ENCODE assay signal across 26 mouse cellular contexts in the genomic region with DNA sequence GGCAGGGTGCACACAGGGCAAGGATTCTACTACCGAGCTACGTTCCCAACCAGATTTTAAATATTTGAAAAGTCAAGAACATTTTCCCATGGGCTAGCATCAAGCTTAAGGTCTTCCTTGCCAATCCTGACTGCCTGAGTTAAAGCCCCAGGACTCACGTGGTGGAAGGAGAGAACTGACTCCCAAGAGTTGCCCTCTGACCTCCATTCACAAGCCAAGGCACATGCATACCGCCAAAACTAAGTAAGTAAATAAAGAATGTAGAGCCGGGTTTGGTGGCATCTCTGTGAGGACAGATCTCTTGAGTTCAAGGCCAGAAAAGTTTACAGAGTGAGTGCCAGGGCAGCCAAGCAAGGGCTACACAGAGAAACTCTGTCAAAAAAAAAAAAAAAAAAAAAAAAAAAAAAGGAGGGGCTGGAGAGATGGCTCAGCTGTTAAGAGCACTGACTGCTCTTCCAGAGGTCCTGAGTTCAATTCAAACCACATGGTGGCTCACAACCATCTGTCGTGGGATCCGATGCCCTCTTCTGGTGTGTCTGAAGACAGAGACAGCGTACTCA. TPM values are rescaled to one million over a fixed set of nuclear protein-coding genes. Genes with fewer than 3 reads are reported as not detected.
DNase-seq lines count a peak whose midpoint lies in the region; TF ChIP-seq lines count a peak whose summit lies in the region.
"Not testable (repeated sequence)": the region's sequence is repeated elsewhere in the genome, so short reads cannot be mapped to it uniquely, and the experiment has no call there.
"Had no signal": no experiment of that assay in that cellular context is flagged by ENCODE, and none has a peak within 500 bp of the region (broad histone marks: within the 10 kb centered on the region; RNA-seq: fewer than 3 reads in every experiment).

No protein-coding gene starts in this region.

- peak overlapping the region; percentile 64; the same call in 1 of the 2 replicates for H3K4me3 ChIP-seq in E14TG2a.4 (replicated peaks; ENCODE audit: low read length)
- H3K4me3 ChIP-seq in MEL (ENCODE audit: control insufficient read depth in 1 of 2, insufficient read depth in 1 of 2, low read depth in 2 of 2, low read length in 2 of 2); liver, adult 2 months (ENCODE audit: insufficient read depth, low read depth, low read length); olfactory bulb, adult 2 months (ENCODE audit: insufficient read depth, low read depth, low read length): not testable (repeated sequence)

- peaks cover 36% of the 10 kb centered on the region for H3K4me1 ChIP-seq in E14TG2a.4 (replicated peaks; ENCODE audit: low read depth, low read length)
- H3K4me1 ChIP-seq in MEL (ENCODE audit: control insufficient read depth in 1 of 2, insufficient read depth in 2 of 2, low read length in 2 of 2): not testable (repeated sequence)
- peaks cover 11% of the 10 kb centered on the region; the same call in 1 of the 2 replicates for H3K4me1 ChIP-seq in liver, adult 2 months (ENCODE audit: control insufficient read depth, insufficient read depth, low read length)
- peaks cover 37% of the 10 kb centered on the region for H3K4me1 ChIP-seq in olfactory bulb, adult 2 months (ENCODE audit: control insufficient read depth, insufficient read depth, low read length)

- not testable (repeated sequence) for TF ChIP-seq EP300 in MEL (IDR thresholded peaks at IDR 0.05; ENCODE audit: low read depth in 1 of 2, low read length in 2 of 2)

- H3K36me3 ChIP-seq in E14TG2a.4 (ENCODE audit: insufficient read depth, low read length); MEL (ENCODE audit: control insufficient read depth in 1 of 2, insufficient read depth in 2 of 2, low read length in 2 of 2); liver, adult 2 months (ENCODE audit: control insufficient read depth, insufficient read depth, low read length): not testable (repeated sequence)

- not testable (repeated sequence) for H3K27me3 ChIP-seq in E14TG2a.4 (ENCODE audit: insufficient read depth, low read length); MEL (ENCODE audit: control insufficient read depth in 1 of 2, insufficient read depth in 2 of 2, low read length in 2 of 2); liver, adult 2 months (ENCODE audit: control insufficient read depth, insufficient read depth, low read length)

- not testable (repeated sequence) for H3K79me2 ChIP-seq in MEL (ENCODE audit: control insufficient read depth, insufficient read depth, low read length, poor library complexity); liver, adult 2 months (ENCODE audit: control insufficient read depth, insufficient read depth, low read length)

- H3K9me3 ChIP-seq in E14TG2a.4 (ENCODE audit: low read length); MEL (replicated peaks; ENCODE audit: insufficient read depth, low read length): not testable (repeated sequence)

- not testable (repeated sequence) for TF ChIP-seq CTCF in E14TG2a.4 (conservative IDR thresholded peaks at IDR 0.05; ENCODE audit: low read length); MEL (IDR thresholded peaks at IDR 0.05 in 2 of 3, conservative IDR thresholded peaks at IDR 0.05 in 1 of 3; ENCODE audit: control insufficient read depth in 1 of 3, insufficient read depth in 1 of 3, low read depth in 2 of 3, low read length in 3 of 3, poor library complexity in 1 of 3, severe bottlenecking in 1 of 3); liver, adult 2 months (IDR thresholded peaks at IDR 0.05; ENCODE audit: low read depth, low read length); olfactory bulb, adult 2 months (IDR thresholded peaks at IDR 0.05; ENCODE audit: insufficient read depth, low read depth, low read length)

- not testable (repeated sequence) for TF ChIP-seq RAD21 in MEL (IDR thresholded peaks at IDR 0.05; ENCODE audit: low read depth, low read length)

- 30% methylated on average over 8 of the region's 8 CpGs for WGBS in liver, adult 2 months
- 52% methylated on average over 8 of the region's 8 CpGs for WGBS in olfactory bulb, adult 2 months

- H3K27ac ChIP-seq in MEL (ENCODE audit: control insufficient read depth, low read depth, low read length): not testable (repeated sequence)
- H3K27ac ChIP-seq in liver, adult 2 months (replicated peaks; ENCODE audit: insufficient read depth, low read depth, low read length): peak overlapping the region; percentile 24; the same call in 1 of the 2 replicates
- H3K27ac ChIP-seq in olfactory bulb, adult 2 months (ENCODE audit: insufficient read depth, low read depth, low read length): peak overlapping the region; percentile 95

- DNase-seq in MEL (ENCODE audit: low read depth, low spot score): not testable (repeated sequence)
- DNase-seq in embryo, embryonic 10 days (ENCODE audit: low spot score): peak; percentile 42
- DNase-seq in heart, adult 11 months: peak; percentile 62
- DNase-seq in liver, adult 2 months (ENCODE audit: extremely low read depth, low read depth, low spot score): peak; percentile 98
- DNase-seq in lung, postnatal 25 days (ENCODE audit: low spot score): peak; percentile 17

- TF ChIP-seq POLR2A in MEL (IDR thresholded peaks at IDR 0.05; ENCODE audit: control insufficient read depth in 1 of 2, insufficient read depth in 1 of 2, low read depth in 1 of 2, low read length in 2 of 2, poor library complexity in 1 of 2); liver, adult 2 months (IDR thresholded peaks at IDR 0.05; ENCODE audit: extremely low read depth, insufficient read depth, low read length); olfactory bulb, adult 2 months (IDR thresholded peaks at IDR 0.05; ENCODE audit: insufficient read depth, low read depth, low read length): not testable (repeated sequence)

- not testable (repeated sequence) for H3K9ac ChIP-seq in MEL (ENCODE audit: control insufficient read depth, low read depth, low read length, poor library complexity, severe bottlenecking); liver, adult 2 months (ENCODE audit: low read depth, low read length)

TF ChIP-seq in MEL, 35 proteins besides CTCF, POLR2A, EP300 and RAD21:
- TF ChIP-seq ZNF384 (IDR thresholded peaks at IDR 0.05; ENCODE audit: low read depth, low read length): peak; percentile 68

RNA-seq across cellular contexts. Expression of a gene that starts 3.3 kb away (rescaled TPM):
- total RNA-seq in MEL (2012; rRNA removed): not detected in 2 replicates
- not detected for polyA plus RNA-seq in MEL (2012; ENCODE audit: insufficient read depth in 1 of 2, insufficient read length in 2 of 2, low read depth in 1 of 2, low replicate concordance in 2 of 2, missing spikeins in 1 of 2)
- not detected in 2 replicates for total RNA-seq in liver, adult 2 months (2014; rRNA removed)
- polyA plus RNA-seq in liver, adult 2 months (2012; rRNA removed): not detected in 2 replicates
- not detected in 2 replicates for polyA plus RNA-seq in olfactory bulb, adult 2 months (2012; ENCODE audit: insufficient read depth, insufficient read length, low replicate concordance, missing spikeins)
- total RNA-seq: adrenal gland, adult 2 months; adrenal gland, postnatal 14 days; adrenal gland, postnatal 4 days; common myeloid progenitor, adult 5-6 weeks; forebrain, postnatal 0 days; gastrocnemius, adult 2 months; gastrocnemius, postnatal 14 days; gastrocnemius, postnatal 4 days; heart, adult 18-20 months; heart, postnatal 10 days; heart, postnatal 36 days; hindbrain, postnatal 0 days had no signal
- polyA plus RNA-seq: adrenal gland, adult 2 months; cerebellum, adult 2 months; forebrain, embryonic 10.5 days; frontal cortex, adult 2 months; heart, embryonic 12.5 days; heart, embryonic 15.5 days; inflammation-experienced regulatory T-cells, adult 6 months; Patski had no signal

RNA-seq across cellular contexts. Expression of a gene that starts 11.2 kb away (rescaled TPM):
- 320 and 383 TPM in 2 replicates for total RNA-seq in MEL (2012; rRNA removed)
- polyA plus RNA-seq in MEL (2012; ENCODE audit: insufficient read depth in 1 of 2, insufficient read length in 2 of 2, low read depth in 1 of 2, low replicate concordance in 2 of 2, missing spikeins in 1 of 2): 100 to 1,000 TPM; 289 to 926 TPM
- total RNA-seq in liver, adult 2 months (2014; rRNA removed): 145 and 210 TPM in 2 replicates
- 86.6 and 104 TPM in 2 replicates for polyA plus RNA-seq in liver, adult 2 months (2012; rRNA removed)
- polyA plus RNA-seq in olfactory bulb, adult 2 months (2012; ENCODE audit: insufficient read depth, insufficient read length, low replicate concordance, missing spikeins): not detected in 2 replicates

RNA-seq across cellular contexts. Expression of a gene that starts 25.0 kb away (rescaled TPM):
- 6.6 and 10.9 TPM in 2 replicates for total RNA-seq in MEL (2012; rRNA removed)
- polyA plus RNA-seq in MEL (2012; ENCODE audit: insufficient read depth in 1 of 2, insufficient read length in 2 of 2, low read depth in 1 of 2, low replicate concordance in 2 of 2, missing spikeins in 1 of 2): 10 to 100 TPM in 1 of 2 experiments, not detected in 1; 34.8 TPM
- total RNA-seq in liver, adult 2 months (2014; rRNA removed): 0.65 and 1.3 TPM in 2 replicates
- polyA plus RNA-seq in liver, adult 2 months (2012; rRNA removed): 0.40 and 1.2 TPM in 2 replicates
- polyA plus RNA-seq in olfactory bulb, adult 2 months (2012; ENCODE audit: insufficient read depth, insufficient read length, low replicate concordance, missing spikeins): not detected in 2 replicates
- total RNA-seq: common myeloid progenitor, adult 5-6 weeks had no signal

Comparison
In these comparisons a context has a peak if more than half of its experiments do, and no peak if none do; other contexts are left out.
1. RNA of a gene that starts 25.0 kb away (polyA plus RNA-seq): not detected in olfactory bulb, adult 2 months; 34.8 TPM in MEL and 0.40 to 1.2 TPM in liver, adult 2 months; every median in the first group is over 10 times any median in the second.